Mouse (Mus musculus) kidney, postnatal 10 days (tissue): ENCODE results near the gene Coq4.
"Not testable (repeated sequence)": the region's sequence is repeated elsewhere in the genome, so short reads cannot be mapped to it uniquely, and the experiment has no call there.

Experiments
- DNase-seq: peaks from one replicate; pipeline ENCODE4 v3.0.0; 2021; ENCODE audit warnings: mixed read lengths

Coq4 gene

DNA sequence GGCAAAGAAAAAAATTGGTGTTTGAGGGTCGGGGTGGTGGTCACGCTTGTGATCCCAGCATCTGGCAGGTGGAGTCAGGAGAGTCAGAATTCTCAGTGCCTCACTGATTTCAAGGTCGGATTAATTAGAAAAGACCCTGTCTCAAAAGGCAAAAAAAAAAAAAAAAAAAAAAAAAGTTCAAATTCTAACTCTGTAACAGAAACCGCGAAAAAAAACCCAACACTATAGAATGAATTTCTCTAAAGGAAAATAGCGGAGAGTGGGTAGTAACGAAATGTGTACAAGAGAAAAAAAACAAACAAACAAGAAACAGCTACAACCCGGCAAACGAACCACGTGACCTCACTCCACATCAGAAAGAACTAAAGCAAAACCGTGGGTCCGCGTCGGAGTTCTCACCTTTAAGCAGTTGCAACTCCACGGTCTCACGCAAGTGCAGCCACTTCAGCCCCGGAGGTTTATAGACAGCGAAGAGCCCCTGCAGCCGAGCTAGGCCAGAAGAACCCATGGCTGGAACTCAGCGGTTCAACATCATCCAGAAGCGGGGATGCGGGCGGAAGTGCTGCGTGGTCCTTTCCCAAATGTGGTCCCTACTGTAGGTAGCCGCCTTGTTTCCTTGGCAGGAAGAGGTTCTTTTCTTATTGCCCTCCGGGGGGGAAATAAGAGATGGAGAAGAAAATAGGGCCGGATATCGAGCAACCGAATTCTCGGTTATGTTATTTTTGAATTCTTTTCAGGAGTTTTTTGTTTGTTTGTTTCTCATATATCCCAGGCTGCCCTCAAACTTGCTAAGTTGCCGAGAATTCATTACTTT, at the start of gene Coq4:
Gene Coq4, plus strand, starts transcription at position 390 of the 814 bp plus-strand sequence.
- DNase-seq, result peak; percentile 93

DNA sequence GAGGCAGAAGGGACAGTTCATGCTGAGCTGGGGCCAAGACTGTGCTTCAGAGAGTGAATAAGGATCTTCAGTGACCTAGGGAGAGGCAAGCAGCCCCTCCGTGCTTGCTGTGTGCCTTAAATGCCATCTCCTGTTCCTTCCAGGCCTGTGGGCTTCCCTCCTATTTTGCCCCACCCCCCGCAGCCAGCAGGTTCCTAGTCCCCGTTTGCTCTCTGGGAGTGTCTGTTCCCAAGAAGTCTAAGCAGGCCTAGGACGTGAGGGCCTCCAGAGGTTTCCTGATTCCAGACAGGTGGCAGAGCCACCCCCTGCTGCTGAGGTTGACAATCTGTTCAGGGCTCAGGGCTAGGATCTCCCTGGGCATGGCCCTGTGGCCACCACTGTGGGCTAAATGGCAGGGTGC, 48.5 kb upstream of the Coq4 start:
- DNase-seq, result no peak

DNA sequence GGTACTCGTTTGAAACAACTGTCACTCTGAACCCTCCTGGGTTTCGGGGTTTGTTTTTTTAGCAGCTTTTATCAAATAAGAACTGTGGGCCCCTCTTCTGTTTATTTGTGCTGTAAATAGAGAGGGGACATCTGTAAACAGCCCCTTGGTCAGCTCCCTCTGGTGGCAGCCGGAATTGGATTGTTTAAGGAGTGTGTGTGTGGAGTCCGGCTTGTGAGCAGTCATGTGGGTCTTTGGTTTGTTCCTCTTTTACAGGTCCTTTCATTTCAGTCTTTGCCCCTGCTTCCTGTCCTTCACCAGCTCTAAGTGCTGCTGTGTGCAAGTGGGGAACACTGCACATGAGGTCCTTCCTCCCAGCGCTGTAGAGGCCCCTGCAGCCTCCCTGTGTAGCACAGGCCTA, 47.9 kb upstream of the Coq4 start:
- no peak for DNase-seq

DNA sequence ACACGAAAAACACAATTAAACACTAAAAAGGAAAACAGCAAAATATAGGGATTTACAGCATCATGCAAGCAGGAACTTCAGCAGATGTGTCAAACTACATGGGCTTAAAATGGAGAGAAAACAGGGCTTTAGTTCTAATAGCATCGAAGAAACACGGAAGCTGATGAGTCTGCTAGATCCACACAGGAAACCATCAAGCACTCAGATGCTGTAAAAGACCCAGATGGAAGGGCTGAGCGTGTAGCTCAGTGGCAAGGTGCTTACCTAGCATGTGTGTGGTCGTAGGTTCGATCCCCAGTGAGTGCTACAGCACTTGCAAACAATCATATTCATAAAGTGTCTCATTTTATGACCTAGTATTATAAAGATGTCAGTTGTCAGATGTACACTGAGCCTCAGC, 46.1 kb upstream of the Coq4 start:
- DNase-seq, result no peak

DNA sequence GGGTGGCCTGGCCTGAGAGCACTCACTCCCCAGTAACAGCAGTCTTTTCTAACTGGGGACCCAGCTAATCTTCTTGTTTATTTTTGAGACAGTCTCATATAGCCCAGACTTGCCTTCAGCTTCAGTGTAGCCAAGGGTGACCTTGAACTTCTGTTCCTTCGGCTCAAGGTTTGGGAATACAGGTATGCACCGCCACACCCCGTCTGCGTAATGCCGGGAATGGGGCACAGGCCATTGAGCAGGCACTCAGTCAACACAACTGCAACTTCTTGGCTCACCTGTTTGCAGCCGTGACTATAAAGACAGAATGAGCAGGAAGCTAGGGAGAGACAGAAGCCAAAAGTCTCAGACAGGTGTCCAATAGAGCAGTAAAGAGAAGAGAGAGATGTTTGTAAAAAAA, 43.0 kb upstream of the Coq4 start:
- no peak for DNase-seq

DNA sequence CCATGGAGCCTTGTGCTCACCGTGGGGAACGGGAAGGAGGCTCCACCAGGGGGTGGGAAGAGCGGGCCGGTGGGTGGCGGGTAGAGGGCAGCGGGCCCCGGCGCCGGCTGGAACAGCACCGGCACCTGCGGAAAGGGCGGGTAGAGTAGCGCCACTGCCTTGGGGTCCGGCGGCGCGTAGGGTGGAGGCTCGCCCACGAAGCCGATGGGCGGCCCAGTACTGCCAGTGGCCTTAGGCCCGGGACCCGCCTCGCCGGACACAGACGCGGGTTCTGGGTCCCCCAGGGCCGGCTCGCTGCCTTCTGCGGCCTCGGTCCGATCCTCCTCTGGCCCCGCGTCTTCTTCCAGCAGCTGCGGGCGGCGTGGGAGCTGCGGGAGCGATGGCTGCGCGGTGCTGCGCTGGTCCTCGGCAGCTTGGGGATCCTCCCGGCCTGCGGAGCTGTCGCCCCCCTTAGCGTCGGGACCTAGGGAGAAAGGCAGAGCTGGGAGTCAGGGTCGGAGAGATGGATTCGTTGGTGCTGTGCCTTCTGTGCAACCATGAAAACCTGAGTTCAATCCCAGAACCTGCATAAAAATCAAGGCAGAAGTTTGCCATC, 40.0 kb upstream of the Coq4 start:
- no peak for DNase-seq

DNA sequence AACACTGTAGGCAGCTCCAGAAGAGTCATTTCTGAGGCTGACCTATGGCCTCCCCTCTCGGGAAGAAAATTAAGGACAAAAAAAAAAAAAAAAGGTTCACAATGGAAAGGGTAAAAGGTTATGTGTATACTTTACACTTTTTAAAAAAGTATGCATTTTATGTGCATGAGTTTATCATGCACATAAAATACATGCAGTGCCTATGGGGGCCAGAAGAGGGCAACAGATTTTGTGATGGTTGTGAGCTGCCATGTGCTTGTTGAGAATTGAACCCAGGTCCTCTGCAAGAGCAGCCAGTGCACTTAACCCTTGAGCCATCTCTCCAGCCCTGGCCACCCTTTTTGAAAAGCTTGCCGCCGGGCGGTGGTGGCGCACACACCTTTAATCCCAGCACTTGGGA, 39.4 kb upstream of the Coq4 start:
- no peak for DNase-seq

DNA sequence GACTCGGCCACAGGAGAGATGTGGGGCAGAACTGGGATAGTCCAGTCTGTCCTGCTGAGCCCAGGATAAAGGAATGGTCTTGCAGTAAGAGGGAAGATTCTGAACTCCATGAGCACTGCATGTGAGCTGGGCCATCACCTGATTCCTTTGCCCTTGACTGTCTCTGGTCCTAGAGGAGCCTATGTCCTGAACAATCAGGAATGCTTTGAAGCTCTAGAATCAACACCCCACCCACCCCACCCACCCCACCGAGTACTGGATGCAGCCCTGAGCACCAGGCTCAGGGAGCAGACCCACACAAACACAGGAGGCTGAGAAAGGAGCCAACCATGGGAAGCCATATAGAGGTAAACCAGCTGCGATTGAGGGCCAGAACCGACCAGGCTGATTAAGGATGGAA, 38.8 kb upstream of the Coq4 start:
- no peak for DNase-seq

DNA sequence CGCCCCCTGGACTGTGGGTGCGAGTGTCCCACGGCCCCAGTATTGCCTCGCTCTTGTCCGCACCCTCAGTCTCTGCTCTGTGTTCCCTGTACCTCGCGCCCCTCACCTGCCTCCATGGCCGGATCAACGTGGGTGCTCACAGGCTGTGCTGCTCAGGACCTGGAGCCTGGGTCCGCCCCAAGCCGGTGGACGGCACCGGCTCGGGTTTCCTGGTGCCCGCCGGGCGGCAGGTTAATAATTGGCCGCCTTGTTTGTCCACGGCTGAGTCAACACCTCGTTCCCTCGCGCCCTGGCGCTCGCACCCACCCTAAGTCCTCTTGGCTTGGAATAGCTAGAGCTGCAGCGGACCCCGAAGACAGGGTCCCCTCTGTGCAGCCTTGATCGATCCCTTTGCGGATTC, 35.8 kb upstream of the Coq4 start, which contains the start of gene Gm13420:
Gene Gm13420, minus strand, starts transcription at position 189 of the 400 bp plus-strand sequence.
- peak; percentile 81 for DNase-seq

DNA sequence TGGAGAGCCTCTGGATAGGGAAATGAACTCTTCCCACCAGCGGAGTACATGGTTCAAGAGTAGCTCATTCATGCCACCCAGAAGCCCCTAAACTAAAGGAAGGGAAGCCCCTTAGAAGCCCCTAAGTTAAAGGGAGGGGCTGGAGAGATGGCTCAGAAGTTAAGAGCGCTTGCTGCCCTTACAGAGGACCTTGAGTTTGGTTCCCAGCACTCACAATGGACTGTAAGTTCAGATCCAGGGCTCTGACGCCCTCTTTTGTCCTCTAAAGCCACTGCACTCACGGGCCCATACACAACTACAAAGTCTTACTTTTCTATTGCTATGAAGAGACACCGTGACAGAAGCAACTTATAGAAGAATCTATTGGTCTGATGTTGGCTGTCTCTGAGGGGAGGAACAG, 34.9 kb upstream of the Coq4 start:
- no peak for DNase-seq

DNA sequence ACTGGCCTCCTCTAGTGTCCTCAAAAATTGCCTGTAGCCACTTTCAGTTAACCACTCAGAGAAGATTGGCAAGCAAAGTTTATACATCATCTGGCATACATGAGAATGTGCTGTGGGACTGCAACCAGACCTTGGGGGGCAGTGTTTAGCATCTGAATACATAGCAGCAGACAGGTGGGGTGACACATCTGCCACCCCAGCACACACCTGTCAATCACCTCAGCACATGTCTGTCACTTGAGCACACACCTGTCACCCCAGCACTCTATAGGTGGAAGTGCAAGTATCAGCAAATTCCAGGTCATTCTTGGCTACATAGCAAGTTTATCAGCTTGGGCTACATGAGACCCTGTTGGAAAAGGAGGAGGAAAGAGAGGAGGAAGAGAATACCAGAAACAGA, 31.6 kb upstream of the Coq4 start:
- no peak for DNase-seq

DNA sequence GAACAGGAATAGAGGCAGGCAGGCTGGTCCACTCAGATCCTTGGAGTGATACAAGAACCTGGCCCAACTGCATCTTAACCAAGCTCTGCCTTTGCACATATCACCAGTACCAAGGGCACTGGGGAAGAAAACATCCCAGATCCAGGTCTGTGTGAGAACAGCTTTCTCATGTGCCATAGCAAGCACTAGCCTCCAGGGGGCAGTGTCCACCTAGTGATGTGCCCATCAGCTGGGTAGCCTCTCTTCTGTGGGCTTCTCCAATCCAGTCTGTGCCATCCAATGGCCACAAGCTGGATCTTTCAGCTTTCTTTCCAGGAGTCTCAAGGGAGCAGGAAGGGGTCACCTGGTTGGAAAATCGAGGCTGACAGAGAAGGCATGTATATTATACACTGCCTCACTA, 22.5 kb upstream of the Coq4 start:
- DNase-seq, result peak; percentile 84

DNA sequence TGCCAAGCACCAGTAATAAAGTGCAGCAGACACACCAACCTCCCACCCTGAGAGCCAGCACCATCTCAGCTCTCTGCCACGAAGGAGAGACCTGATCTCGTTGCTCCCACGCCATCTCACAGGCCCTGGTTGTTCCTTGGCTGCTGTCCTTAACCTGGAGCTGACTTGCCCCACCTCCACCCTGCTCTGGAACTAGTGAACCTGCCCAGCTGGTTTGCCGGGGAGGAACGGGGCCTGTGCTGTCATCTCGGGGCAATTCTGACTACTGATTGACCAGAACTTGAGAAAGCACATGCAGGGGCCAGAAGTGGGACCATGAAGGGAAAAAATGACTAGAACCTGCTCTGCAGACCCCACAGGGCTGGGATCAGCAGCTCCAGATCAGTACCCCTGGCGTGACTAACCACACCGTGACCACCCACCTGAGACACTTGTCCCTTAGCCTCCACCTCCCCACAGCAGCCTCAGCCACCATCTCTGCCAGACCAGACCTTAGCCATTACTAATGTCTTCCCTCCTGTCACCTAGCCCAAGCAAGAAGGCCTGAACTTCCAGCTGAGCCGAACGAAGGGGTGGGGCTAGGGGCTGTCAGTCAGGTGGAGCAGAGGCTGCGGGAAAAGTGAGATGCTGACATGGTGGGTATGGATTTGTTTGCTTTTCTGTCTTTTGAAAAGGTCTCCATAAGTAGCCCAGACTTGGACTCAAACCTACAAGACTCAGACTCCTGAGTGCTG, 19.1 kb upstream of the Coq4 start:
- DNase-seq, result peak; percentile 68

DNA sequence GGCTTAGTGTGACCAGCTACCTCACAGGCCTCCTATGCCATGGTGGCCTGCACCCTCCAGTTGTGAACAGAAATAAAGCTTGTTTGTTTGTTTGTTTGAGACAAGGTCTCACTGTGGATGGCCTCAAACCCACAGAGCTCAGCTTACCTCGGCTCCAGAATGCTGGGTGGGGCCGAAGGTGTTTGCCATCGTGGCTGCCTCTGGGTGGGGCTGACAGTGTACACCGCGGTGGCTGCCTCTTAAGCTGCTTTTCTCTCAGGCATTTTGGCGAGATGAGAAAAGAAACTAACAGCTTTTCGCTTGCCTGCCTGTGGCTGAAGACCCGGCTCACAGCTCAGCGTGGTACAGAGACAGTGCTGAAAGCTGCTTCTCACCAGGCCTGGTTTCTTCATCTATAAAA, 18.4 kb upstream of the Coq4 start:
- no peak for DNase-seq

DNA sequence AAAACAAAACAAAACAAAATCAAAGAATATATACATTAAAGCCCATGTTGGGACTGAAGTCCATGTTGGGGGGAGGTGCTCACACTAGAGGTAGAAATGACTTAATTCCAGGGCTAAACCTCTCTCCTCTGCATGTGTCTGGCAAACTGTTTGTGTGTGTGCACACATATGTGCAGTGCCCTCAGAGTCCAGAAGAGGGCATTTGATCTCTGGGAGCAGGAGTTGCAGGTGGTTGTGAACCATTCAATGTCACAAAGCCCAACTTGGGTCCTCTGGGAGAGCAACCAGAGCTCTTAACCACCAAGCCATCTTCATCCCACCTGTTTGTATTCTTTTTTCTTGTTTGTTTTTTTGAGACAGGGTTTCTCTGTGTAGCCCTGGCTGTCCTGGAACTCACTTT, 17.1 kb upstream of the Coq4 start:
- DNase-seq, result no peak

DNA sequence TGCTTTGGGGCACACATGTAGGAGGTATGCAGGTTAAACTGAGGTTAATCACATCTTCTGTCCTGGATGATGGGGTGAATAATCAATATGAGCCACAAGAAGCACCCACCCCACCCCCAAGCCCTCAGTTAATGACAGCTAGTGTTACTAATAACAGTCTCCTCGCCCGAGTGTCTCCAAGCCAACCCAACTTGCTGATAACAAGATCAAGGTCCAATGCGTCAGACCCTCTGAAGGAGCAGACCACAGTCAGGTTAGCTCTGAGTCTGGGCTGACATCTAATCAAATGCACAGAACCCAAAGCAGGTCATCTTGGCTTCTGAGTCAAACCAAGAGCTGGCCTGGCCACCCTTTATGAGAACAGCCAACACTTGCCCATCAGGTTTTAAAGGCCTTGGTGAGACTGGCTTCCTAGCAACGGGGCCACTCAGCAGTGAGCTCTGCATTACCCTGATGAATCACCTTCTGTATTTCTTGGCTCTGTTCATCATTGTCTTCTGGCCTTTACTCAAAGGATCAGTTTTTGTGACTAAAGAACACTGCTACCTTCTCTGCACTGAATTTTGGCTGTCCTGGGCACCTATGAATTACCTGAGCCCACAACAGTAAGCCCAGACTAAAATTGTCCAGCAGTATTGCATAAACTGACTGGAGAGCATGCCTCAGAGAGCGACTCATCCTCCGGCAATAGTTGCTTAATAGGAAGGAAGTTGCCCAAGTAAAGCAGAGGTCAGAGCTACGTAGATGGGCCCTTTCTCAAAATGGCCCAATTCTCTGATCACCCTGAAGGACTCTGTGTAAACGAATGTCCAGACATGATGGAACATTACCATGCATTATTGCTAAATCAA, 15.5 kb upstream of the Coq4 start:
- DNase-seq, result no peak

DNA sequence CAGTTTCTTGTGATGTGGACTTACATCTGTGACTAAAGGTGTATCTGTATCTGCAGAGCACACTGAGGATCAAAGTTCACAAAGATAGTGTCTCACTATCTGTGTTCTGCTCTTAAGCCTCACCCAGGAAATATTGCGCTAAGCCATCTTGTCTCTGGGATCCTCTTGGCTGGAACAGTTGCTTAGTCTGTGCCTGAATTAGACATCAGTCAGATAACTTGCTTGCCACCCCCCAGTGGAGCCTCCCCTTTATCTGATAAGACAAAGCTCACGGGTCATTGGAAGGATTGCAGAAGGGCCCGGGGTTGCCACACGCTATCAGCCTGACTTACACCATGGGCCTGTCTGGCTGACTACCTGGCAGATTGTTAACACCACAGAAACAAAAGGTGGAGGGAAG, 14.0 kb upstream of the Coq4 start:
- no peak for DNase-seq

DNA sequence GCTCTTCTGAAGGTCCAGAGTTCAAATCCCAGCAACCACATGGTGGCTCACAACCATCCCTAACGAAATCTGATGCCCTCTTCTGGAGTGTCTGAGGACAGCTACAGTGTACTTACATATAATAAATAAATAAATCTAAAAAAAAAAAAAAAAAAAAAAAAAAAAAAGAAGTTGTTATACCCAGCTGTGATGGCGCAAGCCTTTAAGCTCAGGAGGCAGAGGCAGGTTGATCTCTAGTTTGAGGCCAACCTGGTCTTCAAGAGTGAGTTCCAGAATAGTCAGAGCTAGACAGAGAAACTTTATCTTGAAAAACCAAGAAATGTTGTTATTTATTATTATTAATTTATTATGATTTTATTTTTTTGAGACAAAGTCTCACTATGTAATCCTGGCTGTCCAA, 6.0 kb upstream of the Coq4 start:
- DNase-seq, result not testable (repeated sequence)

DNA sequence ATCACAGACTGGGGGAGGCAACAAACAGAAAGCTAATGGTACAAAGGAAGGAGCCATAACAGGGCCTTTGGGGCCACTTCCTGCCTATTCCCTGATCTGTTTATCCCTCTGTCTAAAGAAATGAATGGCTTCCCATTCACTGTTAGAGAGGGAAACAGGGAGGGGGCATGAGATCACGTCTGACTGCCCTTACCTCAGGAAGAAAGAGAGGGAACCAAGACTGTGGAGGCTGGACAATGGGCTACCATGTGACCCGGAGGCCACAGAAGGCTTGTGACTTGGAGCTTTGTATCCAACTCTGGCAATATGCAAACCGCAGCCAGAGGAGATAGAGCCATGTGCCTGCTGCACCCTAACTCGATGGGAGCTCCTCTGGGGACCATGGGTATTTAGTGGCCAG, 3.0 kb upstream of the Coq4 start:
- DNase-seq, result no peak

DNA sequence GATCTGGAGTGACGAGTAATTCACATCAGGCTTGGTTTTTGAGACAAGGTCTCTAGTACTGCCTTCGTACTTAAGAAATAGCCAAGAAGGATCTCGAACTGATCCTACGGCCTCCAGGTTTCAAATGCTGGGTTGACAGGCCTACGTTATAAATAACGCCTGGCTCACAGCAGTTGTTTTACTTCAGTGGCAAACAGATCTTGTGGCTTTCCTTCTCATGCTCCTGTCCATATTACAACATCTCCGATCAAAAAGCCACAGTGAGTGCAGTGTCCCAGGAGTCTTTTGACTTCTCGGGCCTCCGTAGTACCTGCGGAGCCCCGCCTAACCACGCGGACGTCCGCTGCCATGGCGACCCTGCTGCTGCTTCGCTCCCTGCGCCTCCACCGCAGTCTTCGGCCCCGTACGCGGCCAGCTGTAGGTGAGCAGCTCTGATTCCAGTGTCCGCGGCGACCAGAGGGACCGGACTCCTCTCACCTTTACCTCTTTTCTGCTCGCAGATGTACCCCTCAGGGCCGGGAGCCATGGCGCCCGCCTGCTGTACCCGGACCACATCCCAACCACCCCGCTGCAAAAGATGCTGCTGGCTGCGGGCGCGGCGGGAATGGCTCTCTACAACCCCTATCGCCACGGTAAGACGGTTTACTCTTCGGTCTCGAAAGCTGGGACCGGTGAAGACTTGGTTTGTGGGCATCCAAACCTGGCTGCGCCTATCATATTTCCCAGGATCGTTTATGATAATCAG, 816 bp downstream of the Coq4 start, which contains the start of gene Trub2:
Gene Trub2, minus strand, starts transcription at position 566 of the 745 bp plus-strand sequence.
- DNase-seq, result peak; percentile 90

DNA sequence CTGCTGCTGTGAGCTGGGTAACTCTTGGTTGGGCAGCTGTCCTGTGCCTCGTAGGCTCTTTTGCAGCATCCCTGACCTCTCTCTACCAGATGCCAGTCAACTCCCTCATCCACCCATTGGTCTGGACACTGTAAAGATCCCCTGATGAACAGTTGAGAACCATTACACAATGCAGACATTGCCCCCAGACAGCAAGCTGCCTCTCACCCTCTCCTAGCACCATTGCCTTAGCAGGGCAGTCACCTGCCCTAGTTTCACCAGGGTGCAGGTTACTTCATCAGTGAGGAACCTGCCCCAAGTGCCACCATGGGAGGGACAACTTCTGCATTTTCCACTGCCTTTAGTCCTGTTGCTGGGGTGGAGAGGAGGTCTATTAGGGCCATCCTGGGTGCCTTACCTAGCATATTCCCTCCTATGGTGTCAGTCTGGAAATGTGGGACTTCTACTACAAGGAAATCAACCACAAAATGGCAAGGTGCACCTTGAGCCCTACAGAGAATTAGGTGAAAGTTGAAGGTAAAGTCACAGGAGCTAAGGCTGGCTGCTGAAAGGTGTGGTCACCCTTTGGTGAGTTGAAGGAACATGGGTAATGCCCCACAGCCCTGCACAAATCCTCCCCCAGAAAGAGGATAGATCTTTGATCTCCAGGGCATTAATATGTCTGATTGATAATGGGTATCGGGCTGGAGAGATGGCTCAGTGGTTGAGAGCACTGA, 5.6 kb downstream of the Coq4 start:
- no peak for DNase-seq
